Mouse (Mus musculus) liver (tissue): ENCODE data around the gene Ttn.

Experiments
- DNase-seq: peaks from one replicate; pipeline ENCODE4 v3.0.0-alpha.2; 2020; ENCODE audit warnings: mixed read lengths

Gene Ttn

GRCm38 (mm10) chr2:76814048-76814817, 168.1 kb downstream of the Ttn start:
- no peak for DNase-seq

DNA sequence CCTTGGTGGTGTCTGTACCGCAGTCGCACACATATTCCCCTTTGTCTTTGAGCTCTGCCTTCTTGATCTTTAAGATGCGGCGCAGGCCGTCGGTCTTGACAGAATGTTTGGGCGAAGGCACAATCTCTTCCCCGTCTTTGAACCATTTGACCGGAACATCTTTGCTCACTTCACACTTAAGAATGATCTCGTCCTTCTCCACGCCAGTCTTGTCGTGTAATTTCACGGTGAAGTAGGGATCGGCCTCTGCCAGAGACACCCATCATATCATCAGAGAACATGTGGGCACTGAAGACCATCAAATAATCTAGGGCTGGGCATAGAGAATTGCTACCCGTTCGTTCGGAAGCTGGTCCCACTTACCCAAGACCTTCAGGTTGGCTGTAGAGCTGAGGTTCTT, 171.2 kb downstream of the Ttn start:
- DNase-seq, result no peak

DNA sequence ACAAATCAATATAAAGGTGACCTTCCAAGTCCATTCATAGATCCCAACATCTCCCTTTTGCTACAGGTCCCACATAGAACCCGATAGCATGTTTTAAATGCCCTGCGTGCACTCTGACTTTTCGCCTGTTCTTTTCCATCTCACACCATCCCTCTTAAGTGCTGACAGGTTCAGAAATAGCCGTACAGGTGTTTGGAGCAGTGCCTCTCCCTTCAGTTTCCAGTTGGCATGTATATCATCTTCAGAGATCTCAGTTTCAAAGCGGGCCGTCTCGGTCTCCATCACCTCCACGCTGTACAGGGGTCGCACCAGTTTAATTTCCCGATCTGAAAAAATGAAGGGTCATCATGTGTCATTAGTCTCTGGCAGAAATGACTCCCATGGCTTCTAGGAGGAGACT, 174.0 kb downstream of the Ttn start:
- DNase-seq, result no peak

DNA sequence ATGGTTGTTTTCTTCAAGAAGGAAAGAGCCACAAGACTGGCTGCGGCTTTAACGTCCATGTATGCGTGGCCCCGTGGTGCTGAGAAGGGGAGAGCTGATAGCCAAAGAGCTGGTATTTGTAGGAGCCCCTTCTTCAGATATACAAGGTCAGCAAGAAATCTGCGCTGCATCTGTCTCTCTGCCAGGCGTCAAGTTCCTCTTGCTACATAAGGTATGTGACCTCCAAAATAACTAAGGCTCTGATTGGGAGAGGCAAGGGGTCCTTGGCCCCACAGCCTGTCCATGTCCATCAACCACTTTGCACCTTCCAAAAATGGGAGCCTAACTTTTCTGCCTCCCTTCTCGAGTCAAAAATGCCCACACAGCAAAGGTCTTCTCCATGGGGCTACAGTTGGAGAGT, 175.1 kb downstream of the Ttn start:
- DNase-seq, result no peak

GRCm38 (mm10) chr2:76806861-76807260, 175.5 kb downstream of the Ttn start:
- no peak for DNase-seq

DNA sequence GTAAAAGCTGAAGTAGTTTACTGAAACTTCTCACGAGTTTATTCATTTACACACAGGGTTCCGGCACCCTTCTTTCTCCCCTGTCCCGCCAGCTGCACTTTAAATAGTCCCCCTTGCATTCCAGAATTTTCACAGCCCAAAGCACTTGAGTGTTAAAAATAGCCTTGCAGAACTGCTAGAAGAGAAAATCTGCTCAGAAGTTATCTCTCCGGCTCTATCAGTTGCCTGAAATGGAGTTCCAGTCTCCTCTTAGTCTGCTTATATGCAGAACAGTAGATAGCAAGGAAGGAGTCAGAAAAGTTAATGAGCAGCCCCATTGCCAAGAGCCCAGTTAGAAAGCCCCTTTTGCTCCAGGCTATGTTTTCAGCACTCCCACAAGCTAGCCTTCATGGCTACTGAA, 176.0 kb downstream of the Ttn start:
- no peak for DNase-seq

GRCm38 (mm10) chr2:76805191-76805892, 177.0 kb downstream of the Ttn start:
- DNase-seq, result no peak

DNA sequence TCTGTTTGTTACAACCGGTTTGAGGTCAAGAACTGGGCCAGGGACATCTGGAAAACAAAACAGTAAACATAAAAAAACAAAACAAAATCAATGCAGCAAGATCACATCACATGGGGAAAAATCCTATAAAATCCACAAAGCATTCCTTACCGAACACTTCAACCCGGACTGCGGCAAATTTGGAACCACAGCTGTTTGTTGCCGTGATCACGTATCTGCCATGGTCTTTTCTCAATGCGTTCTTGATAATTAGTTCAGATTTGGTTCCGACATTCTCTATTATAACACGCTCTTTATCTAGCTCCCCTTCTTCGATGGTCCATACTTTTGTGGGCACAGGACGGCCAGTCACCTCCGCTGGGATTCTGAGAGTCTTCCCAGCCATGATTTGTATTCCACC, 198.2 kb downstream of the Ttn start:
- DNase-seq, result no peak

GRCm38 (mm10) chr2:76780792-76781191, 201.6 kb downstream of the Ttn start:
- no peak for DNase-seq

DNA sequence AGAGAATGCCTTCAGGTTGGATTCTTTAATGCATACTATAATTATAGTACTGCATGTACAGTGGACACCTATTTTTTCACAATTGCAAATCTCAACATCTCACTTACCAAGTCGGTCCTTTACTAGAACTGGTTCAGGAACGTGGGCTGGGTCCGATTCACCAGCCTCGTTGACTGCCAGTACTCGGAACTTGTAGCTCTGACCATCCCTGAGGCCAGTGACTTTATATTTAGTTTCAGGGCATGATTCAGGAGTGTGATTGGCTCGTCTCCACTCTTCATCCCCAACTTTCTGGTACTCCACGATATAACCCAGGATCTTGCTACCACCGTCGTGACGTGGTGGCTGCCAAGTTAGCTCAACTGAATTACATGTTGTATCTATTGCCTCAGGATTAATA, 212.5 kb downstream of the Ttn start:
- DNase-seq, result no peak

DNA sequence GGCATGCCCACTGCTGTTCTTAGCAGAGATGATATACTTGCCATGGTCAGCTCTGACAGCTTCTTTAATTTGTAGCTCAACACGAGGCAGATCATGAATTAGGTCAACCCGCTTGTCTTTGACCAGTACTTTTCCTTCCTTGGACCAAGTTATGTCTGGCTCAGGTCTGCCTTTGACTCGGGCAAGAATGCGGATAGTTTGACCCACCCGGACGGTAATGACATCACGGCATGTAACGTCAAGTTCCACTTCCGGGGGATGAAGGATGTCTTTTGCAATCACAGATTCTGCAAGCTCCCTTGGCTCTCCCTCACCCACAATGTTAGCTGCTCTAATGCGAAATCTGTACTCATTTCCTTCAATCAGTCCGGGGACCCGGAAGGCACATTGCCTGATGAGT, 215.1 kb downstream of the Ttn start:
- no peak for DNase-seq

DNA sequence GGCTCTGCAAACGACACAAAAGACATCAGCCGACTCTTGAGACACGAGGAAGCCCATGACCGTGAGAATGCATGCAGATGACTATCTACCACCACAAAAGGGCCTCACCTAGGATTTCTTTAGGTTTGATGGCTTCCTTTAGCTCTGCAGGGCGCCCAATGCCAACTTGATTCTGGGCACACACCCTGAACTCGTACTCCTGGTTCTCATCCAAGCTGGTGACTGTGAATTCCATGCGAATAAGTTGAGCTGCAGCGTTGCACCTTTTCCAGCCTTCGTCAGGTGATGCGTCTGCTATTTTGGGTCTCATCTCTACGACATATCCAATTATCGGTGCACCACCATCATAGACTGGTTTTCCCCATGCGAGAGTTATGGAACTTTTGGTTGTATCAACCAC, 217.8 kb downstream of the Ttn start:
- DNase-seq, result no peak

DNA sequence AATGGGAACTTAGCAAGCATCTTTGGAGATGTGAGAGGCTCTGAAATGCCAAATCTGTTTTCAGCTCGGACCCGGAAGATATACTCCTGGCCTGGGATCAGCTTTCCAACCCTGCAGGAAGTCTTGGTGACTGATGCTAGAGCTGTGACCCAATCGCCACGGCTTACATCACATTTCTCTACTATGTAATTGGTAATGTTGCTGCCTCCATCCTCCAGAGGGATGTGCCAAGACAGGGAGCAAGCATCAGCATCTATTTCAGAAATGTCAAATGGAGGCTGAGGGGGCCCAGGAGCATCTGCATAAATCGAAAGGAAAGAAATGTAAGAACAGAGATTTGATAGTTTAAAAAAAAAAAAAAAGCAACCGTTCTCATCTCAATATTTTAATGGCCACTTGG, 220.2 kb downstream of the Ttn start:
- no peak for DNase-seq

GRCm38 (mm10) chr2:76756461-76756860, 225.9 kb downstream of the Ttn start:
- DNase-seq, result no peak

- no peak for DNase-seq
These were observed 230.4 kb downstream of the Ttn start for GRCm38 (mm10) chr2:76751993-76752392.

DNA sequence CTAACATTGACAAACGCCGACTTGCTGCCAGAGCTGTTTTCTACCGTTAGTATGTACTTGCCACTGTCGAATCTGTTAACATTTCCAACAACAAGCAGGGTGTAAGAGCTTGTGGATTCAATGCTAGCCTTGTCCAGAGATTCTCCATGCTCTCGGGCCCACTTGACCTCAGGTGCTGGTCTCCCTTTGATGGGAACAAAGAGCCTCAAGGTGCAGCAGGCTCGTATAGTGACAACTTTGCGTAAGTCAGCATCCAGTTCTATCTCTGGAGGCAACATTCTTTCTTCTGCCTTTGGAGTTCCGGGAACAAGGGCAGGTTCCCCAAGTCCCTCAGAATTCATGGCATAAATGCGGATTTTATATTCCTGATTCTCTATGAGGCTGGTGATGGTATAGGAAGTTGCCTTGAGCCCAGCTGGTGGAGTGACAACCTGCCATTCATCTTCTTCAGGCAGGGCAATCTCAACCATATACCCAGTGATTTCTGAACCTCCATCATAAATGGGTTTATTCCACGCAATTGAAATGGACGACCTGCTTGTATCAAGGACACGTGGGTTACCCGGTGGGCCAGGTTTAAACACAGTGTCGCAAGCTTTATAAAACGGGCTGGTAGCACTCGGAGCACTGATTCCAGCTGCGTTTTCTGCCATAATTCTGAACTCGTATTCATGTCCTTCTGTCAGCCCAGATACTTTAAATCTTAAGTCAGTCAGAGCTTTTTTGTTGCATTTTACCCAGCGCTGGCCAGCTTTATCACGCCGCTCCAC, 232.8 kb downstream of the Ttn start:
- DNase-seq, result no peak

DNA sequence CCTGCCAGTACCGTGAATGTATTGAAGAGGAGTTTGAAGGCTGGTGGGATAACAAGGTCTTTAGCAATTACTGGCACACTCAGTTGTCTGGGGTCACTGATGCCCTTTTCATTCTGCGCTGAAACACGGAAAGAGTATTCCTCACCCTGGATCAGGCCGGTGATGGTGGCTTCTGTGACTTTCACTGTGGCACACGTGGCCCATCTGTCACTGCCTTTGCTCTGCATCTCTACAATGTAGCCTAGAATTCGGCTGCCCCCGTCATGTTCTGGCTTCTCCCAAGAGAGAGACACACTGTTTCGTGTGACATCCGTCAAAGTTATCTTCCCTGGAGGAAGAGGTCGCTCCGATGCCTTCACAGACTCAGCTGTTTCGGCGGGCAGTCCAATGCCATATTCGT, 233.7 kb downstream of the Ttn start:
- DNase-seq, result no peak

DNA sequence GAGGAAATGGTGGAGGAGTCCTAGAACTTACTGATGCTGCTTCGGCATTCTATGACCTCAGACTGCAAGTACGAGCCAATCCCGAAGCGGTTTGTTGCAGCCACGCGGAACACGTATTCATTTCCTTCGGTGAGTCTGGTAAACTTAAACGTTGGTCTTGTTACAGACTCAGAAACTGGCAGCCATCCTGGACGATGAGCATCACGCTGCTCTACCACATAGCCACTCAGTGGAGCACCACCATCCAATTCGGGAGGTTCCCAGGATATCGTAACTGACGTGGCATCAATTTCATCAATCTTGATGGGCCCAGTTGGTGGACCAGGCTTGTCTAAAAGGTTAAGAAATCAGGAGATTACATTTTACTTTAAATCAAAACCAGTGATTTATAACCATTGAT, 262.7 kb downstream of the Ttn start:
- no peak for DNase-seq

DNA sequence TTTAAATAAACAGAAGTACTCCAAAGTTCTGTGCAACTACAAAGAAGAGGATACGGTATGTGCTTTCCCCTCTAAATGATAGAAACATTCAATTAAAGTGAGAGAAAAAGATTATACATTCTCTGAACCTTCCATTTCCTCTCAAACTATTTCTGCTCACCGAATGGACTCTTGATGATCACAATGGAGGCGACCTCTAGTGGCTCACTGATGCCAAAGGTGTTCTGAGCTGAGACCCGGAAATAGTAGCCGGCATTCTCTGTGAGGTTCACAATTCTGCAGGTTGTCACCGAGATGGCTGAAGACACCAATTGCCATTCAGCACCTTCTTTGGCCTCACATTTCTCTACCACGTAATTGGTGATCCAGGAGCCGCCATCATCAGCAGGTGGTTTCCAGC, 267.4 kb downstream of the Ttn start:
- no peak for DNase-seq

DNA sequence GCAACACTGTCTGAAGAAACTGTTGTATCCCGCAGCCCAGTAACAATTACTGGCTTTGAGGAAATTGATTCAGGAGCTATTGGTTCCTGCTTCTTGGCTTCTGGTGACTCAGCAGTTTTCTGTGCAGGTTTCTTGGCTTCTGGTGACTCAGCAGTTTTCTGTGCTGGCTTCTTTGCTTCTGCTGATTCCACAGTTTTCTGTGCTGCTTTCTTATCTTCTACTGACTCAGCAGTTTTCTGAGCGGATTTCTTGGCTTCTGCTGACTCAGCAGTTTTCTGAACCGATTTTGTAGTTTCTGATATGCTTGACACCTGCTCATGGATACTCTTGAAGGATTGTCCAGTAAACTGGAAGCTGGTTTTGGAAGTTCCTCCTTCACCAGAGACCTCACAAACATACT, 273.8 kb downstream of the Ttn start:
- DNase-seq, result no peak

- no peak for DNase-seq
These were observed 276.7 kb downstream of the Ttn start for GRCm38 (mm10) chr2:76705655-76706054.

- no peak for DNase-seq
These were observed 279.6 kb downstream of the Ttn start for GRCm38 (mm10) chr2:76702751-76703150.

- DNase-seq, result no peak
These were observed 280.2 kb downstream of the Ttn start for GRCm38 (mm10) chr2:76702188-76702587.

DNA sequence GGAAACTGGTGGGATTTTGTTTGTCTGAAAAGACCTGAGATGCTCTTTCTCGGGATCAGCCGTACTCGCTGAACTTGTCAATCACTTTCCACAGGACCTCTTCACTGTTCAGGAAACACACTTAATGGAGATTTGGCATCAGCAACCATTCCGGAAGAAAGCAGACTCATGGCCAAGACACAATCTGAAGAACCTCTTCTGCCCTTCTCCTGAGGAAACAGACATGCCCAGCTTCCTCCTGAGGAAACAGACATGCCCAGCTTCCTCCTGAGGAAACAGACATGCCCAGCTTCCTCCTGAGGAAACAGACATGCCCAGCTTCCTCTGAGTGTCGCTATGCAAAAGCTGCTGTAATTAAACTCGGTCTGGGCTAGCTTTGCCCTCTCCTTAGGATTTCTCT, 287.1 kb downstream of the Ttn start:
- no peak for DNase-seq
